Mouse (Mus musculus): ENCODE data around the gene Gse1. TPM values are rescaled to one million over a fixed set of nuclear protein-coding genes. Genes with fewer than 3 reads are reported as not detected.

Gene Gse1
- total RNA-seq, 2 experiments from 2014 or later, result 32.6 to 34.6 TPM

DNA sequence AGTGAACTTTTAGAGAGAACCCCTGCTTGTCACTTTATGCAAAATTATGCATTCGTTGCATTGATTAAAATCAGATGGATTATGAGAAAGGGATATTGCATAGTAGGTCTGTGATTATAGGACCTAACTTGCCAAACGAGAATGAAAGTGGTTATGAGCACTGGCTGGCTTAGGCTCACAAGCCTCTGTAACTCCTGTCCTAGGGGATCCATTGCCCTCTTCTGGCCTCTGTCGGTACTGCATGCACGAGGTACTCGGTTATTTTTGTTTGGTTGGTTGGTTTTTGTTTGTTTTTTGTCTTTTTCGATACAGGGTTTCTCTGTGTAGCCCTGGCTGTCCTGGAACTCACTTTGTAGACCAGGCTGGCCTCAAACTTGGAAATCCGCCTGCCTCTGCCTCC lies 379.6 kb downstream of the Gse1 start:
- peak; percentile 72 to 87 for DNase-seq
- intact Hi-C loops (cut with DNase I), result loop anchor here (5.0 kb wide), 1 partner anchor 431 kb away; the partner anchor contains the start of gene Fam92b

DNA sequence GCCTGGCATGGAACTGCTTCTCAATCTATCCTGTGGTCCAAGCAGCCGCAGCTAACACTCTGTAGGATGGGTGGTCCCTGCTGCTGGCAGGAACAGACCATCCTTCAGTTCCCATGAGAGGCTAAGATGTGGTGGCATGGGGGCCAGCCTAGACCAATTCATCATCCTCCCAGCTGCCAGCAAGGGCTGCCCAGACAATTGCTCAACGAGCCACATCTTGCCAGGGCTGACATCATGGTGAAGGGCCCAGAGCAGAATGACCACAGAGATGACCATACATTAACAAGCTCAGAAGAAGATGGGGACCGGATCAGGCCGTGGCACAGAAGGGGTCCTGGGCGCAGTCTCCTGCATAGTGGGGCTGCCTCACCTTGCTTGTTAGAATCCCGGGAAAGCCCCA lies 382.6 kb downstream of the Gse1 start:
- intact Hi-C loops (cut with DNase I), result no loop called here

DNA sequence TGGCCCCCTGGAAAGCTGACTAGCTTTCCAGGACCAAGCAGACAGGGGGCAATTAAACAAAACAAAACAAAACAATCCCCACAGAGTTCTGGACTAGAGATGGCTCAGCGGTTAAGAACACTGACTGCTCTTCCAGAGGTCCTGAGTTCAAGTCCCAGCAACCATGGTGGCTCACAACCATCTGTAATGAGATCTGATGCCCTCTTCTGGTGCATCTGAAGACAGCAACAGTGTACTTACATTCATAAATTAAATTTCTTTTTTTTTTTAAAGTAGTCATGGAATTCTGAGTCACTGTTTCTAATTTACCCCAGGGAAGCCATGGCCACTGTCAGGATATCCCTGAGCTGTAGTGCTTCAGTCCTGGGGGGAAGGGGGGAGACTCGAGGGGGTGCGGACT lies 386.2 kb downstream of the Gse1 start:
- no peak for DNase-seq
- intact Hi-C loops (cut with DNase I), result no loop called here

More for the DNA sequence above, 382.6 kb downstream of the Gse1 start:
- no peak for DNase-seq

DNA sequence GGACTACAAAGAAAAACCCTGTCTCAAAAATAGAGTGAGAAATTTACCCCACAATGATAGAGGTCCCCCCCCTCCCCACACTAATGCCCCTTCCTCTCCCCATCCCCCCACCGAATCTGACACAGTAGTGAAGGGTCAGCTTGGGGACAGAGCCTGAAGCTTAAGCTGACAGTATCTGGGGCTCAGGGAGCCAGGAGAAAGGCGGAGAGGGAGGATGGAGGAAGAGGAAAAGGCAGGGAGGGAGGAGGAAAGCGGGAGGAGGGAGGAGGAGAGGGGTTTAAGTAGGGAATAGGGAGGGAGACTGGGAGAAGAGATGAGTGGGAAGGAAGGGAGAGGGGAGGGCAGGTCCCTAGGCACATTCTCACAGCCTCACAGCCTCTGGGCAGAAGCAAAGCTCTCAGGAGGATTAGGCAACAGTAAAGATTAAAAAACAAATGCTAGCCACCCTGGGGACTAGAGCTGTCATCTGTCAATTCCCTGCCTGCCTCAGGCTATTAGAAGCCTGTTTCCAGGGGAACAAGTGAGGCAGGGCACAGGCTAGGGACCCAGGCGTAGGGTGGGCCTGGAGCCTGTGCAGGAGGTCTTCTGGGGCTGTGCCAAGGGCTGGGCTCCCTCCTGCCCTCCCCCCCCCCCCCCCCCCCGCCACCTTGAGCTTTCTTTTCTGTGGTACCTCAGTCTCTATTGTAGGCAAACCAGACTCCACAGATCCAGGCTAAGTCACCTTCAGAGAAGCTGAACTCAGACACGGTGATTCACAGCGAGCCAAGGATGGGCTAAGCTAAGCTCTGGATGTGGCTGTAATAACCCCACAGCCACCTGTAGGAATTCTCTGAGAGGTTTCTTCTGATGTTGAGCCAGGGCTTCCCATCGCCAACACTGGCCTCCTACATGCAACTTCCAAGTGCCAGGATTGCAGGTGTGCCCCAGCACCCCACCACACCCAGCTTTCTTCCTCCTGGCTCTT lies 388.7 kb downstream of the Gse1 start:
- intact Hi-C loops (cut with DNase I), result no loop called here
- no peak for DNase-seq

DNA sequence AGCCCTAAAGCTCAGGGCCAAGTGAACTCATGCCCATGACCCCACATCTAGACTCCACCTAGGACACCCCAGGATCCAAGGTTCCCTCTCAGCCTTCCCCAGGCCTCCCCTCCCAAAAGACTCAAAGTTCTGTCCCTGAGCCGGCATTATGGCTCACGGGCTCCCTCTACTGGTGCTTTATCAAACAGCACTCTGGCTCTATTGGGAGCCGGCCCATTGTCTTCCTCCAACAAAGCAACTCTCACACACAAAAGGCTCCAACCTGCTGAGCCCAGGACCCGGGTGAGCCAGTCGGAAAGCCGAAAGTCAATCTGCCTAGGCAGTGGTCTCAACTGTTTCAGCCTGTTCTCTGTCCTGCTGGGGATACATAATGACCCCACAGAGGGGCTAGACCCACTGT lies 389.9 kb downstream of the Gse1 start:
- intact Hi-C loops (cut with DNase I), result no loop called here
- peak; percentile 76 to 88 for DNase-seq

DNA sequence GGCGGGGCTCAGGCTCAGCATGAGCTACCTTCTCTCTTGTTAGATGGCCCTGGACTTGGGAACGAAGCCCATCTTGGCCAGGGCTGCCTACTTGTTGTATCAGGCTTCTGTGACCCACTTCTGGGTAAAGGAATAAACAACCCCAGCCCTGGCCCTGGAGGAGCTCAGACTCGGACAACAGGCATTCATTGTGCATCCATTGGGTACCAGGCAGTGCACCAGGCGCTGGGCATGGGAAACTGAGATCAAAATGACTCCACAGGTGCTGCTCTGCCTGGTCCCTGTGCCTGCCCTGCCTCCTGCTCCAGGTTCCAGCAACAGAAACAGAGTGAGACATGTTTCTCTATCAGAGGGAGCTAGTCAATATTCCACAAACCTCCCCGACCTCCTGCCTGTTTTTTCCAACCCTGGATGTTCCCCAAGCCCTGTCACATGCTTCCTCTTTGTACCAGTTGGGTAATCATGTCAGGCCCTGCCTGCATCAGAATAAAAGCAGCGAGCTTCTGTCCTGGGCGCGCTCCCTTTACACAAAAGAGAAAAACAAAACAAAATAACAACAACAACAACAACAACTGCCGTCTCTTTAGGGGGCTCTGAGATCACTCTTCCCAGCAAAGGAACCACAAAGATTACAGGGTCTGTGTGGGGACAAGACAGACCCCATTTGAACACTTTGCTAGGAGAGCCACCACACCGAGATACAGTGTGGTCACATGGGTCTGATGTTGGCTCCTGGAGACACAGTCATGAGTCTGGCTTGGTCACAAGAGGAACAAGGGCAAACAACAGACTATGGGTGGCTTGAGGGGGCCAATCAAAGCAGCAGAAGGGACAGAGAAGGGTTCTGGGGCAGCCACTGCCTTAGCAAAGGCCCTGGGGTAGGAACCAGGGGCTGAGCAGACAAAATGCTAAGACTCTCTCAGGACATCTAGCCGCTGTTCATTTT lies 391.3 kb downstream of the Gse1 start:
- DNase-seq, result peak; percentile 59 to 68

DNA sequence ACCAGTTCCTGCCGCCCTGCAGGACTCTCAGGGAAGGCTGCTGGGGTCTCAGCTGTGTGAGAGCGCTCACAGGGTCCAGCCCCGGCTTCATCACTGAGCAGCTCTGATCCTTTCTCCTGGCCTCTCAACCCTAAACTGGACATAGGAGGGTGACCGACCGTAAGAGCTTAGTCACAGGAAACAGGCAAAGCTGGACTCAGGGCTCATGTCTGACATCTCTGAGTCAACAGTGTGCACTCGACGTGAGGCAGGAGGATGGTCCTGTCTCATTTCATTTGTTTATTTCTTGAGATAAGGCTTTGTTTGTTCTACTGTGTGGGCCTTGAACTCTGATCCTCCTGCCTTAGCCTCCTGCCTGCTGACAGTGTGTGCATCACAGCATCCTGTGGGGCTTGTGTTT lies 392.2 kb downstream of the Gse1 start:
- no peak for DNase-seq
- intact Hi-C loops (cut with DNase I), result no loop called here

More for the DNA sequence above, 391.3 kb downstream of the Gse1 start:
- intact Hi-C loops (cut with DNase I), result no loop called here

DNA sequence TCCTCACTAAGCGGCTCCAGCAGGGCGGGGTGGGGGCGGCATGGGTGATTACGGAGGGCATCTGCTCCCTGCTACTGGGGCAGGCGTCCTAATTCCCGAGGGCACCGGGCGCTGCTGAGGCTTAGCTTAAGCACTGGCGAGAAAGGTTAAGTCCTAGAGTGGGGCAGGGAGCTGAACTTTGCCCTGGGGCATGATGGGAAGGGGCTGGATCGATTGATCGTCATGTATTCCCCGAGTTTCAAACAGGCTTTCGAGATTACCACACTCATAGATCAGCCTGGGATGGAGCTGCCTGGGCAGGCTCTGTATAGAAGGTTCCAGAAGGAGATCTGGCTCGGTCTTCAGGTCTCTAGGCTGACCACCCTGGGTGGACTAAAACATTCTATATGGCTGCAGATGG lies 393.9 kb downstream of the Gse1 start:
- no peak for DNase-seq
- intact Hi-C loops (cut with DNase I), result no loop called here

DNA sequence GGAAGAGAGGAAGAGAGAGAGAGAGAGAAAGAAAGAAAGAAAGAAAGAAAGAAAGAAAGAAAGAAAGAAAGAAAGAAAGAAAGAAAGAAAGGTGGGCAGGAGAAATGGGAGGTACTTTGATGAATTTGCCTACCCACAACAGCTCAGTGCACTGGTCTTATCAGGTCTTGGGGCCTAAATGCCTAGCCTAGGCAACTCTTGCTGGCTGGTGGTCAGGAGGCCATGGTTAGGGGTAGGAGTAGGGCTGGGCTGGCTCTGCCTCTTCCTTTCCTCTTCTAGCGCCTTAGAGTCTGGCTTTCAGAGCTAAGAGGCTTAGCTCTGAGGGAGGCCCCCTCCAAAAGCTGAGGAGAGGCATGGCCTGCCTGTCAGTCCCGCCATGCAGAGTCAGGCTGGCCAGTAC lies 395.4 kb downstream of the Gse1 start:
- intact Hi-C loops (cut with DNase I), result no loop called here
- no peak for DNase-seq

DNA sequence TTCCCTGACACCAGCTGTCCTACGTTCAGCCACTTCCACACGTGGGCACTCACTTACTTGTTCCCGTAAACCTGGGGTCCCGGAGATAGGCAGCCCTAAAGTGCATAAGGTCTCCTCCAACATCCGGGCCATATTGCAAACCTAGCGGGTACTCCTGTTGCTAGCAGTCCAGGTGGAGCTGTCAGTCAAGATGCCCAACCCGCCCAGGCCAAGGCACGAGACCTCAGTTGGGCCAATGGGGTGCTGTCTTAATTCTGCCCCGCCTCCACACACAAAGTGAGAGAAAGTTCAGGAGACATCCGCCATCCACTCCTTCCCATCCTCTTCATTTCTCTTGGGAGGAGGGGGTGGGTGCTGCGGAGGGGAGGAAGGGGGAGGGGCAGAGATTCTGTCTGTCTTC lies 398.2 kb downstream of the Gse1 start:
- intact Hi-C loops (cut with DNase I), result no loop called here

DNA sequence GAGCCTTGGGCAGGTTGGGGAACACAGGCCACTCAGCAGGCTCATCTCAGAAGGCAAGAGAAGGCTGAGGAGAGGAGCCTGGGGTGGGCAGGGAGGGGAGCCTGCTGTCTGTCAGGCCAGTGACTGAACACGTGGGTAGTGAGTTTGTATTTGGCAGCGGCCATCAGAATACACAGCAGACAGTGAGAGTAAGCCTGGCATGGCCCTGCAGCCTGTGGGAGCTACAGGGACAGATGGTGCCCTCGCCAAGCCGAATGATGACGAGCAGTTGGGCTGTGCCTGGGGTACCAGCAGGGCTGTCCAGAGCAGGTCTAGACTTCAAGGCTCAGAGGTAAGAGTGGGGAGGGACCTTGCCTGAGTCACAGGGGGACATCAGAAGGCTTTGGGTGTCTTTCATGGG lies 399.0 kb downstream of the Gse1 start:
- DNase-seq, result no peak
- intact Hi-C loops (cut with DNase I), result no loop called here

More for the DNA sequence above, 398.2 kb downstream of the Gse1 start:
- DNase-seq, result no peak

DNA sequence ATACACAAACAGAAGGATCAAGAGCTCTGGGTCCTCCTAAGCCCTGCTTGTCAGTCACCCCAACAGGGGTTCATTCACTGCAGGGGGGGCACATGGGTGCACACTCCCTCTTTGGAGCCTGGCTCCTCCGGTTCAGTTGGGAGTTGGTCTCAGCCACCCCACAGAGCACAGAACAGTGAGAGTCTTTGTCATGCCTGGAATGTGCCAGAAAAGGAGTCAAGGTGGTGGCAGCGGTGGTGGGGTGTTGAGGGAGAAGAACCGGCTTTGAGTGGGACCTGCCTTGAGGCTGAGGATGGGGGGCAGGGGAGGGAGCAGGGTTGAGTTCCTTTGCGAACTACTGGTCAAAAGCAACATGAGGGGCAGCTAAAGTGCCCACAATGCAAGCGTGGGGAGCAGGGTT lies 401.8 kb downstream of the Gse1 start:
- intact Hi-C loops (cut with DNase I), result no loop called here
- DNase-seq, result no peak

DNA sequence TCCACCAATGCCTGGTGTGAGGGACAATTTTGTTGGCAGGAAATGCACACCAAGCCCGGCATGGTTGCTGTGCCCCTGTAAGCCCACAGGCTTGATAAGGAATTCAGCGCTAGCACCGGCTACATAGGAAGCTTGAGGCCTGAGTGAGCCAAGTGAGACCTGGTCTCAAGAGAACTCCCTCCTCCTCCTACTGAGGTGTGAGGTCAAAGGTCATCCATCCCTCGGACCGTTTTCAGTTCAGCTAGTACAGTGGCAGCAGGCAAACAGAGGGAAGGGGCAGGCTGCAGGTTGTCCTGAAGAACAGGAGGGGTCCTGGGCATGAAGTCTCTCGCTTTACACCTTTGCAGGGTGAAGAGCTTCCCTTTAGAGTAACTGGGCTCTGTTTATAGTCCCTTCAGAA lies 402.6 kb downstream of the Gse1 start:
- intact Hi-C loops (cut with DNase I), result no loop called here
- DNase-seq, result no peak

Small RNAs within 50 kb of the gene (microRNA-seq; reads per million reads assigned to microRNA genes)
- gene Gm22715 (0 reads per million in 2 experiments), gene Mir7687 (0.95 to 2.1 reads per million in 2 experiments)

Other genes starting within 250 kb of the Gse1 start
- gene Crispld2, start 236.0 kb upstream of the Gse1 start, total RNA-seq (2021), result 10 to 100 TPM; 10.6 to 14.8 TPM
- gene Zdhhc7, start 127.0 kb upstream of the Gse1 start, total RNA-seq (2021), result 10 to 100 TPM; 38.0 to 43.6 TPM
- 10 to 100 TPM; 18.7 to 20.1 TPM for gene 6430548M08Rik, start 114.3 kb upstream of the Gse1 start, total RNA-seq (2021)
- not detected for gene Fam92b, start 51.0 kb upstream of the Gse1 start, total RNA-seq (2021)

Measured in heart, postnatal 10 days (tissue).